Mouse (Mus musculus) embryonic stem cell, embryonic (primary cell): ENCODE data around the gene Trim17.

Experiments
- CTCF ChIA-PET, 4 experiments: fragments of 300-600 bp in 2 of 4; fragments of 350-600 bp in 2 of 4; sonication (Branson Sonifier 250); formaldehyde crosslinking; loops; one replicate each; lab custom pipeline; 2022; ENCODE audit warnings: inconsistent platforms in 2 of 4; lab: Charles Lee
- POLR2A ChIA-PET, 4 experiments: fragments of 300-600 bp in 2 of 4; fragments of 350-600 bp in 2 of 4; sonication (Branson Sonifier 250); formaldehyde crosslinking; loops; one replicate each; lab custom pipeline; 2022; ENCODE audit warnings: antibody characterized with exemption in 4 of 4, inconsistent platforms in 1 of 4; lab: Charles Lee

Trim17 gene

GRCm38 (mm10) chr11:58955143-58955867 is 820 bp downstream of the Trim17 start:
- CTCF ChIA-PET: interaction anchor here in 2 of 4 experiments (0.8 to 2.7 kb wide), 8 partner anchors 15 to 979 kb away, joined by 3 to 8 read pairs (median 4); partner anchors contain the start of gene Rnf187 (in 1 of the 2)
- POLR2A ChIA-PET: interaction anchor here (0.5 to 11.1 kb wide), 81 partner anchors 8 to 1400 kb away, joined by 3 to 133 read pairs (median 5); partner anchors contain the start of genes Rnf187 (in 3 of the 4), Trim11 (in 3 of the 4), Iba57 (in 2 of the 4) and Zfp39 (in 2 of the 4)

- ChIA-PET POLR2A (interaction anchor here in 3 of 4 experiments (0.6 to 11.1 kb wide), 21 partner anchors 9 to 314 kb away, joined by 3 to 133 read pairs (median 10); partner anchors contain the start of genes Trim11 (in 3 of the 3) and Zfp39 (in 1 of the 3)), CTCF (no interaction called here)
Measured at GRCm38 (mm10) chr11:58955868-58956257, 1.4 kb downstream of the Trim17 start.

GRCm38 (mm10) chr11:58957226-58957914 is 2.9 kb downstream of the Trim17 start:
- ChIA-PET CTCF (interaction anchor here in 2 of 4 experiments (0.6 to 1.6 kb wide), 2 partner anchors 25 to 38 kb away, joined by 3 to 4 read pairs; no protein-coding TSS in a partner anchor), POLR2A (interaction anchor here in 2 of 4 experiments (0.8 to 11.1 kb wide), 7 partner anchors 8 to 137 kb away, joined by 3 to 133 read pairs (median 24); partner anchors contain the start of genes Hist3h2ba (in 1 of the 2) and Trim11 (in 1 of the 2))

- POLR2A ChIA-PET: interaction anchor here in 3 of 4 experiments (0.7 to 11.1 kb wide), 9 partner anchors 9 to 78 kb away, joined by 3 to 133 read pairs (median 8); partner anchors contain the start of genes Hist3h2ba (in 2 of the 3) and Trim11 (in 2 of the 3)
- CTCF ChIA-PET: interaction anchor here in 2 of 4 experiments (1.6 to 1.8 kb wide), 2 partner anchors 23 to 31 kb away, joined by 4 to 9 read pairs; no protein-coding TSS in a partner anchor
Measured at GRCm38 (mm10) chr11:58958536-58958935, 4.1 kb downstream of the Trim17 start.

- CTCF ChIA-PET: interaction anchor here (0.6 to 3.5 kb wide), 17 partner anchors 10 to 620 kb away, joined by 3 to 16 read pairs (median 5); partner anchors contain the start of genes Hist3h2ba (in 2 of the 4) and Trim11 (in 2 of the 4)
- POLR2A ChIA-PET: interaction anchor here (0.6 to 11.1 kb wide), 27 partner anchors 10 to 628 kb away, joined by 3 to 133 read pairs (median 6); partner anchors contain the start of genes Hist3h2ba (in 3 of the 4), Trim11 (in 3 of the 4), Iba57 (in 1 of the 4) and Rnf187 (in 1 of the 4)
Measured at GRCm38 (mm10) chr11:58959186-58959825, 4.8 kb downstream of the Trim17 start.

GRCm38 (mm10) chr11:58959921-58960465 is 5.5 kb downstream of the Trim17 start:
- ChIA-PET CTCF (interaction anchor here (0.6 to 3.5 kb wide), 20 partner anchors 10 to 620 kb away, joined by 3 to 16 read pairs (median 5); partner anchors contain the start of genes Hist3h2ba (in 2 of the 4) and Trim11 (in 2 of the 4)), POLR2A (interaction anchor here in 3 of 4 experiments (0.6 to 11.1 kb wide), 29 partner anchors 9 to 629 kb away, joined by 3 to 133 read pairs (median 6); partner anchors contain the start of genes Hist3h2ba (in 3 of the 3), Trim11 (in 3 of the 3), Rnf187 (in 2 of the 3) and Iba57 (in 1 of the 3))

GRCm38 (mm10) chr11:58961364-58962177 is 7.1 kb downstream of the Trim17 start:
- ChIA-PET CTCF (interaction anchor here (0.6 to 3.5 kb wide), 9 partner anchors 9 to 166 kb away, joined by 3 to 16 read pairs (median 4); no protein-coding TSS in a partner anchor), POLR2A (interaction anchor here (0.6 to 11.1 kb wide), 32 partner anchors 8 to 508 kb away, joined by 3 to 133 read pairs (median 4); partner anchors contain the start of genes Trim11 (in 4 of the 4), Hist3h2ba (in 2 of the 4), Rnf187 (in 2 of the 4) and Zfp39 (in 2 of the 4))

GRCm38 (mm10) chr11:58963543-58963942 is 9.1 kb downstream of the Trim17 start:
- CTCF ChIA-PET: interaction anchor here in 1 of 4 experiments (0.6 kb wide), 1 partner anchor 120 kb away, joined by 3 read pairs; no protein-coding TSS in a partner anchor
- POLR2A ChIA-PET: interaction anchor here (0.5 to 11.1 kb wide), 8 partner anchors 8 to 1445 kb away, joined by 3 to 133 read pairs (median 6); partner anchors contain the start of genes Hist3h2a (in 4 of the 4), Trim17 (in 4 of the 4), Fam114a2 (in 1 of the 4) and Mfap3 (in 1 of the 4)

GRCm38 (mm10) chr11:58964216-58964615 is 9.7 kb downstream of the Trim17 start:
- POLR2A ChIA-PET: interaction anchor here in 3 of 4 experiments (0.5 to 4.6 kb wide), 9 partner anchors 9 to 1446 kb away, joined by 3 to 39 read pairs (median 5); partner anchors contain the start of genes Hist3h2a (in 3 of the 3), Trim17 (in 3 of the 3), Fam114a2 (in 1 of the 3) and Mfap3 (in 1 of the 3)
- CTCF ChIA-PET: interaction anchor here in 2 of 4 experiments (0.5 to 0.7 kb wide), 2 partner anchors 36 to 203 kb away, joined by 3 to 4 read pairs; no protein-coding TSS in a partner anchor

GRCm38 (mm10) chr11:58965001-58965760 is 10.7 kb downstream of the Trim17 start:
- ChIA-PET POLR2A (interaction anchor here in 3 of 4 experiments (1.0 to 4.6 kb wide), 8 partner anchors 10 to 186 kb away, joined by 3 to 39 read pairs (median 6); partner anchors contain the start of genes Hist3h2a (in 3 of the 3), Trim17 (in 3 of the 3) and Trim11 (in 2 of the 3)), CTCF (interaction anchor here in 1 of 4 experiments (0.7 to 1.0 kb wide), 2 partner anchors 17 to 37 kb away, joined by 3 to 5 read pairs; no protein-coding TSS in a partner anchor)

GRCm38 (mm10) chr11:58967346-58967745 is 12.9 kb downstream of the Trim17 start:
- CTCF ChIA-PET: interaction anchor here in 2 of 4 experiments (1.3 to 1.4 kb wide), 2 partner anchors 12 to 14 kb away, joined by 3 to 5 read pairs; no protein-coding TSS in a partner anchor

GRCm38 (mm10) chr11:58968551-58968950 is 14.1 kb downstream of the Trim17 start:
- CTCF ChIA-PET: interaction anchor here in 1 of 4 experiments (1.6 kb wide), 1 partner anchor 40 kb away, joined by 3 read pairs; no protein-coding TSS in a partner anchor
- POLR2A ChIA-PET: interaction anchor here in 2 of 4 experiments (0.9 to 5.3 kb wide), 6 partner anchors 10 to 25 kb away, joined by 3 to 56 read pairs (median 20); partner anchors contain the start of genes Hist3h2a (in 2 of the 2), Trim11 (in 2 of the 2) and Trim17 (in 2 of the 2)

More at GRCm38 (mm10) chr11:58967346-58967745, 12.9 kb downstream of the Trim17 start:
- POLR2A ChIA-PET: interaction anchor here in 2 of 4 experiments (0.7 to 4.6 kb wide), 6 partner anchors 10 to 37 kb away, joined by 3 to 39 read pairs (median 8); partner anchors contain the start of genes Hist3h2a (in 2 of the 2), Trim11 (in 2 of the 2), Trim17 (in 2 of the 2) and Hist3h2ba (in 1 of the 2)

GRCm38 (mm10) chr11:58969027-58969426 is 14.5 kb downstream of the Trim17 start:
- POLR2A ChIA-PET: interaction anchor here in 3 of 4 experiments (0.7 to 5.3 kb wide), 16 partner anchors 8 to 30 kb away, joined by 3 to 56 read pairs (median 4); partner anchors contain the start of genes Hist3h2a (in 2 of the 3), Trim11 (in 2 of the 3), Trim17 (in 2 of the 3) and Hist3h2ba (in 1 of the 3)
- CTCF ChIA-PET: interaction anchor here (0.6 to 2.3 kb wide), 10 partner anchors 9 to 336 kb away, joined by 3 to 19 read pairs (median 3); partner anchors contain the start of gene Trim11 (in 1 of the 4)
